Comparison of ENCODE assay signal across 30 mouse cellular contexts in the genomic region with DNA sequence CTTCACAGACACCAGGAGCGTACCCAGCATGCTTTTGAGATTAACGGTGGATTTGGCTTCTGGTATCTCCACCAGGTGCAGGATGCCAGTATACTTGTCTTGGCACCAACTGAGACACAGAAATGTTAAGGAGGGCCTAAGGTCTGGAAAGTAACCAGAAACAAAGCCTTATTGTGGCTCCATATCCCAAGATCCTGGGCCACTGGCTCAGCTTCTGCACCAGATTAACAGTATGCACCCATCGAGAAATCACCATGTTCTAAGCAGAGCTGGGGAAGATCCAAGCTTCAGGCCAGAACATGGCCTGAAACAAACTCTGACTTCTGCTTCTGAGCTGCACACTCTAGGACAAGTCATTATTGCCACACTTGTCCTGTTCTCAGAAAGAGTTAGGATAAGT.
"Had no signal": no experiment of that assay in that cellular context is flagged by ENCODE, and none has a peak within 500 bp of the region (broad histone marks: within the 10 kb centered on the region; RNA-seq: fewer than 3 reads in every experiment).

No protein-coding gene starts in this region.

- H3K9me3 ChIP-seq: heart, embryonic 12.5 days; heart, embryonic 13.5 days; heart, embryonic 15.5 days; hindbrain, embryonic 10.5 days; hindbrain, embryonic 12.5 days; hindbrain, embryonic 13.5 days; hindbrain, embryonic 15.5 days; intestine, embryonic 15.5 days; kidney, embryonic 15.5 days had no signal

- DNase-seq: heart, postnatal 10 days; heart, postnatal 14 days; heart, postnatal 36 days; heart, postnatal 4 days; kidney, adult 11 months; kidney, adult 18-20 months; kidney, adult 2 months; kidney, adult 8-10 months; kidney, adult 9 months; kidney, postnatal 10 days; kidney, postnatal 14 days; kidney, postnatal 25 days; kidney, postnatal 36 days; kidney, postnatal 4 days; layer of hippocampus, adult 9-11 months; layer of hippocampus, postnatal 36 days had no signal

- H3K27me3 ChIP-seq: heart, embryonic 13.5 days; heart, embryonic 15.5 days; hindbrain, embryonic 12.5 days; hindbrain, embryonic 13.5 days; hindbrain, embryonic 15.5 days; intestine, embryonic 15.5 days; kidney, embryonic 15.5 days had no signal

- H3K27ac ChIP-seq: heart, embryonic 13.5 days; heart, embryonic 15.5 days; hindbrain, embryonic 10.5 days; hindbrain, embryonic 12.5 days; hindbrain, embryonic 13.5 days; hindbrain, embryonic 14.5 days; hindbrain, embryonic 15.5 days; hindbrain, postnatal 0 days; intestine, embryonic 15.5 days; kidney, embryonic 15.5 days; kidney, postnatal 0 days; layer of hippocampus, adult 2 months; left cerebral cortex, adult 2 months had no signal

- H3K36me3 ChIP-seq: heart, embryonic 15.5 days; hindbrain, embryonic 10.5 days; hindbrain, embryonic 12.5 days; hindbrain, embryonic 15.5 days; intestine, embryonic 15.5 days had no signal

- H3K4me1 ChIP-seq: heart, embryonic 15.5 days had no signal

- H3K4me3 ChIP-seq: heart, embryonic 12.5 days; heart, embryonic 13.5 days; heart, embryonic 15.5 days; hindbrain, embryonic 10.5 days; hindbrain, embryonic 12.5 days; hindbrain, embryonic 13.5 days; hindbrain, embryonic 15.5 days; intestine, embryonic 15.5 days; kidney, embryonic 15.5 days; layer of hippocampus, adult 2 months; left cerebral cortex, adult 2 months had no signal
